Mouse (Mus musculus): ENCODE measurements at regions not wholly inside any gene's neighbourhood (a gene's known extent, or its start where the extent isn't known, plus 50 kb on each side); places are given as distances from the start of the nearest gene placed in this dataset.

DNA sequence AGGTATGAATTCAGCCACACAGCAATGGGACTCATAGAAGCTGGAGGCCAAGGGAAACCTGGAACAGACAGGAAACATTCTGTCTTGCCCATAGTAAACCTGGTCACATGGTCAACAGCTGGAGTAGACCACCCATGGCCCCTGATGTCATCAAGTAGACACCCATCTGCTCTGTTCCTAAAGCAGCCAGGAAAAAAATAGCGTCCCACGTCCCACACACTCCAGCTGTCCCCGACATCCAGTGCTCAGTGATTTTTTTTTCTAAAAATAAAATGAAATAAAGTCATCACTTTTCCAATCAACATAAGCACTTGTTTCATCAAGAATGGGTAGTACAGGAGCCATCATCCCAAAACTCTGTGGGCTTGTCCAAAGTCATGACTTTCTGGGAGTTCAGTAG, 326.7 kb downstream of the Rnf144a start:
- Histone ChIP-seq H3K4me2 (ENCODE audit: insufficient read depth, low read depth, poor library complexity, severe bottlenecking) (peak overlapping the region; percentile 84), H3K79me2 (replicated peaks; ENCODE audit: control insufficient read depth, extremely low read depth, insufficient read depth, poor library complexity, severe bottlenecking) (no peaks in the 10 kb centered on the region), H3K9ac (ENCODE audit: insufficient read depth, low read depth) (peak overlapping the region; percentile 31; the same call in 1 of the 2 replicates), H3K9me3 (replicated peaks; ENCODE audit: low read length) (no peaks in the 10 kb centered on the region), H3K27me3 (replicated peaks) (no peaks in the 10 kb centered on the region), H3K4me3 (replicated peaks in 1 of 3; ENCODE audit: low read depth in 2 of 3, low read length in 2 of 3, poor library complexity in 1 of 3) (no peak overlapping the region), H3K36me3 (replicated peaks in 1 of 2; ENCODE audit: control insufficient read depth in 1 of 2, insufficient read depth in 1 of 2, low read length in 1 of 2) (no peaks in the 10 kb centered on the region), H3K4me1 (ENCODE audit: control insufficient read depth in 1 of 2, insufficient read depth in 2 of 2) (peaks cover 9 to 14% of the 10 kb centered on the region in 2 experiments; a peak in 2 of 4 replicates), H3K27ac (ENCODE audit: insufficient read depth, low read depth) (no peak overlapping the region)
- dilution Hi-C loops (cut with MboI; ENCODE audit: extremely low pct_ligation_motif_present, extremely low pct_unique_long_range_greater_than_20kb, low sequenced_read_pairs) (no loop called here), in situ Hi-C loops (cut with MboI; ENCODE audit: low pct_ligation_motif_present, low pct_unique_long_range_greater_than_20kb, low sequenced_read_pairs) (no loop called here)
- TF ChIP-seq E2F4 (IDR thresholded peaks at IDR 0.05; ENCODE audit: insufficient replicate concordance, low read depth, low read length) (no peak), RAD21 (IDR thresholded peaks at IDR 0.05; ENCODE audit: low read depth, low read length) (no peak), USF2 (conservative IDR thresholded peaks at IDR 0.05; ENCODE audit: low read depth, low read length) (no peak), POLR2A (IDR thresholded peaks at IDR 0.05; ENCODE audit: low read depth, low read length) (no peak)
- DNase-seq (ENCODE audit: extremely low read depth), result no peak

DNA sequence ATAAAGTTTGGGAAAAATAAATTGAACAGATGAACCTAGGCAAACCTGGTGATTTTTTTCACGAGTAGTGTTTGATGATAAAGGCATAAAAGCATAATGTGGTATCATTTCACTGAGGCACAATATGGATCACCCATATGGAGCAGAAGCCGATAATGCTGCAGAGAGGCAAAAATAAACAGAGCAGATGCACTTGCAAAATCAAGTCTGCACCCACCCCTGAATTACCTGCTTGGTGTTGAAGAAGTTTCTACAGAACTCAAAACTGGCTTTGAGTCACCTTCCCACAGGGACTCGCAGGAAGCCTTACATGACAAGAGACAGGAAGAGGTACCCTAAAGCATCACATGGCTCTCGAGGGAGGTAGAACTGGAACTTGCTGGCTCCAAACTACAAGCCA, 328.1 kb downstream of the Rnf144a start:
- Histone ChIP-seq H3K36me3 (replicated peaks in 1 of 2; ENCODE audit: control insufficient read depth in 1 of 2, insufficient read depth in 1 of 2, low read length in 1 of 2) (no peaks in the 10 kb centered on the region), H3K4me1 (ENCODE audit: control insufficient read depth in 1 of 2, insufficient read depth in 2 of 2) (peaks cover 9 to 14% of the 10 kb centered on the region in 2 experiments; a peak in 2 of 4 replicates), H3K27ac (ENCODE audit: insufficient read depth, low read depth) (no peak overlapping the region), H3K79me2 (replicated peaks; ENCODE audit: control insufficient read depth, extremely low read depth, insufficient read depth, poor library complexity, severe bottlenecking) (no peaks in the 10 kb centered on the region), H3K9me3 (replicated peaks; ENCODE audit: low read length) (peaks cover 5% of the 10 kb centered on the region), H3K27me3 (replicated peaks) (no peaks in the 10 kb centered on the region), H3K9ac (ENCODE audit: insufficient read depth, low read depth) (peak overlapping the region; percentile 70), H3K4me3 (replicated peaks in 1 of 3; ENCODE audit: low read depth in 2 of 3, low read length in 2 of 3, poor library complexity in 1 of 3) (peak overlapping the region in 1 of 3 experiments; percentile 18), H3K4me2 (ENCODE audit: insufficient read depth, low read depth, poor library complexity, severe bottlenecking) (peak overlapping the region; percentile 84)
- in situ Hi-C loops (cut with MboI; ENCODE audit: low pct_ligation_motif_present, low pct_unique_long_range_greater_than_20kb, low sequenced_read_pairs) (no loop called here), dilution Hi-C loops (cut with MboI; ENCODE audit: extremely low pct_ligation_motif_present, extremely low pct_unique_long_range_greater_than_20kb, low sequenced_read_pairs) (no loop called here)
- peak; percentile 1 for DNase-seq (ENCODE audit: extremely low read depth)
- TF ChIP-seq RAD21 (IDR thresholded peaks at IDR 0.05; ENCODE audit: low read depth, low read length) (no peak), KAT2A (IDR thresholded peaks at IDR 0.05; ENCODE audit: insufficient replicate concordance, low read length) (no peak), UBTF (IDR thresholded peaks at IDR 0.05; ENCODE audit: low read depth, low read length) (no peak), GABPA (IDR thresholded peaks at IDR 0.05; ENCODE audit: insufficient replicate concordance, low read depth, low read length) (no peak), CTCF (conservative IDR thresholded peaks at IDR 0.05 in 1 of 2, IDR thresholded peaks at IDR 0.05 in 1 of 2; ENCODE audit: low read depth in 2 of 2, low read length in 2 of 2) (no peak), IRF4 (IDR thresholded peaks at IDR 0.05; ENCODE audit: low read depth, low read length) (no peak), CHD1 (IDR thresholded peaks at IDR 0.05; ENCODE audit: low read depth, low read length) (no peak), USF2 (conservative IDR thresholded peaks at IDR 0.05; ENCODE audit: low read depth, low read length) (no peak), TBP (conservative IDR thresholded peaks at IDR 0.05; ENCODE audit: low read depth, low read length) (no peak), ELF1 (IDR thresholded peaks at IDR 0.05; ENCODE audit: low read depth, low read length) (no peak), NELFE (IDR thresholded peaks at IDR 0.05; ENCODE audit: low read depth, low read length) (no peak), BHLHE40 (IDR thresholded peaks at IDR 0.05; ENCODE audit: low read depth, low read length) (no peak), SMC3 (IDR thresholded peaks at IDR 0.05; ENCODE audit: low read depth, low read length) (no peak)
